Mouse (Mus musculus): ENCODE measurements at regions not wholly inside any gene's neighbourhood (a gene's known extent, or its start where the extent isn't known, plus 50 kb on each side); places are given as distances from the start of the nearest gene placed in this dataset.
A peak's percentile ranks its signal among the peaks of the same experiment; 100 is the strongest.

- TF ChIP-seq CTCF (IDR thresholded peaks at IDR 0.05; ENCODE audit: low read depth): no peak
- no peak for ATAC-seq
- no peak overlapping the region for H3K4me2 ChIP-seq (replicated peaks; ENCODE audit: low read depth)
- H3K9ac ChIP-seq (ENCODE audit: low read depth, low read length): no peak overlapping the region
- H3K27ac ChIP-seq (ENCODE audit: low read depth, low read length): no peak overlapping the region
- H3K36me3 ChIP-seq (ENCODE audit: control insufficient read depth, insufficient read depth): no peaks in the 10 kb centered on the region
- no peak overlapping the region for H3K4me3 ChIP-seq (ENCODE audit: low read depth, low read length)
- no peaks in the 10 kb centered on the region for H3K4me1 ChIP-seq (replicated peaks; ENCODE audit: control insufficient read depth, insufficient read depth, low read length)
- H3K9me3 ChIP-seq (ENCODE audit: control insufficient read depth): no peaks in the 10 kb centered on the region
- WGBS: 77% methylated on average over 3 of the region's 3 CpGs
- no peaks in the 10 kb centered on the region for H3K27me3 ChIP-seq (replicated peaks; ENCODE audit: control insufficient read depth, insufficient read depth, low read length)
Measured at GRCm38 (mm10) chr3:157842872-157843271, 82.0 kb downstream of the Cth start.

GRCm38 (mm10) chr3:157841164-157841719 lies 83.6 kb downstream of the Cth start:
- Histone ChIP-seq H3K27ac (ENCODE audit: low read depth, low read length) (no peak overlapping the region), H3K9ac (ENCODE audit: low read depth, low read length) (no peak overlapping the region), H3K27me3 (replicated peaks; ENCODE audit: control insufficient read depth, insufficient read depth, low read length) (no peaks in the 10 kb centered on the region), H3K36me3 (ENCODE audit: control insufficient read depth, insufficient read depth) (no peaks in the 10 kb centered on the region), H3K9me3 (ENCODE audit: control insufficient read depth) (no peaks in the 10 kb centered on the region), H3K4me2 (replicated peaks; ENCODE audit: low read depth) (no peak overlapping the region), H3K4me1 (replicated peaks; ENCODE audit: control insufficient read depth, insufficient read depth, low read length) (no peaks in the 10 kb centered on the region), H3K4me3 (ENCODE audit: low read depth, low read length) (no peak overlapping the region)
- ATAC-seq: no peak
- no peak for TF ChIP-seq CTCF (IDR thresholded peaks at IDR 0.05; ENCODE audit: low read depth)
- WGBS: 76% methylated on average over 2 of the region's 2 CpGs

- Histone ChIP-seq H3K4me3 (ENCODE audit: low read depth, low read length) (no peak overlapping the region), H3K9me3 (ENCODE audit: control insufficient read depth) (no peaks in the 10 kb centered on the region), H3K36me3 (ENCODE audit: control insufficient read depth, insufficient read depth) (no peaks in the 10 kb centered on the region), H3K9ac (ENCODE audit: low read depth, low read length) (no peak overlapping the region), H3K4me2 (replicated peaks; ENCODE audit: low read depth) (no peak overlapping the region), H3K27ac (ENCODE audit: low read depth, low read length) (no peak overlapping the region), H3K27me3 (replicated peaks; ENCODE audit: control insufficient read depth, insufficient read depth, low read length) (no peaks in the 10 kb centered on the region), H3K4me1 (replicated peaks; ENCODE audit: control insufficient read depth, insufficient read depth, low read length) (no peaks in the 10 kb centered on the region)
- no peak for ATAC-seq
- WGBS: 60% methylated on average over 3 of the region's 3 CpGs
- no peak for TF ChIP-seq CTCF (IDR thresholded peaks at IDR 0.05; ENCODE audit: low read depth)
Measured at GRCm38 (mm10) chr3:157804307-157804706, 120.6 kb downstream of the Cth start.

- ATAC-seq: peak; percentile 56; the same call in 1 of the 2 replicates
Measured at GRCm38 (mm10) chr3:157803356-157803755, 121.5 kb downstream of the Cth start.

GRCm38 (mm10) chr3:157787559-157788256 lies 137.2 kb downstream of the Cth start:
- H3K4me3 ChIP-seq (ENCODE audit: low read depth, low read length): no peak overlapping the region
- H3K36me3 ChIP-seq (ENCODE audit: control insufficient read depth, insufficient read depth): no peaks in the 10 kb centered on the region
- WGBS: 56% methylated on average over 4 of the region's 4 CpGs
- no peak for TF ChIP-seq CTCF (IDR thresholded peaks at IDR 0.05; ENCODE audit: low read depth)
- ATAC-seq: no peak
- no peak overlapping the region for H3K27ac ChIP-seq (ENCODE audit: low read depth, low read length)
- H3K4me1 ChIP-seq (replicated peaks; ENCODE audit: control insufficient read depth, insufficient read depth, low read length): no peaks in the 10 kb centered on the region
- no peaks in the 10 kb centered on the region for H3K9me3 ChIP-seq (ENCODE audit: control insufficient read depth)
- no peaks in the 10 kb centered on the region for H3K27me3 ChIP-seq (replicated peaks; ENCODE audit: control insufficient read depth, insufficient read depth, low read length)
- H3K4me2 ChIP-seq (replicated peaks; ENCODE audit: low read depth): no peak overlapping the region
- no peak overlapping the region for H3K9ac ChIP-seq (ENCODE audit: low read depth, low read length)

More at GRCm38 (mm10) chr3:157803356-157803755, 121.5 kb downstream of the Cth start:
- H3K9me3 ChIP-seq (ENCODE audit: control insufficient read depth): no peaks in the 10 kb centered on the region
- H3K27ac ChIP-seq (ENCODE audit: low read depth, low read length): no peak overlapping the region
- no peak overlapping the region for H3K4me3 ChIP-seq (ENCODE audit: low read depth, low read length)
- H3K9ac ChIP-seq (ENCODE audit: low read depth, low read length): no peak overlapping the region
- no peak overlapping the region for H3K4me2 ChIP-seq (replicated peaks; ENCODE audit: low read depth)
- TF ChIP-seq CTCF (IDR thresholded peaks at IDR 0.05; ENCODE audit: low read depth): no peak
- H3K36me3 ChIP-seq (ENCODE audit: control insufficient read depth, insufficient read depth): no peaks in the 10 kb centered on the region
- no peaks in the 10 kb centered on the region for H3K4me1 ChIP-seq (replicated peaks; ENCODE audit: control insufficient read depth, insufficient read depth, low read length)
- H3K27me3 ChIP-seq (replicated peaks; ENCODE audit: control insufficient read depth, insufficient read depth, low read length): no peaks in the 10 kb centered on the region
- WGBS: 52% methylated on average over 4 of the region's 4 CpGs

DNA sequence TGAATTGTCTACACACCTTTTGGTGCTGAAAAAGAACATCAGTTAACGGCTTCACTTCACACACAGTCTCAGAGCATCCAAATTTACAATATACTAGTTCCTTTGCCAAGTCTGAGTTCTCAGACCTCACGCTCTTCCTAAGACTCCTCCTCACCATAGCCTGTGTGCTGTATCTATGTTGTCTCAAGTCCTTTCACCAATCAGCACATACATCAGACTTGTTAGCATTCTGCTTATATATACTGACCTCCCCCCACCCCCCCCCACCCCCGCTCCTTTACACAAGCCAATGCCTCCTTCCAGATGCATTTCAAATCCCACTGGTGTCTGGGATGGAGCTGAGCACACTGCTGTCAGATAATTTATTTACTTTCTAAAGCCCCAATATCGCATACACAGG lies 143.8 kb downstream of the Cth start:
- Histone ChIP-seq H3K9me3 (ENCODE audit: control insufficient read depth) (no peaks in the 10 kb centered on the region), H3K27ac (ENCODE audit: low read depth, low read length) (no peak overlapping the region), H3K4me1 (replicated peaks; ENCODE audit: control insufficient read depth, insufficient read depth, low read length) (no peaks in the 10 kb centered on the region), H3K36me3 (ENCODE audit: control insufficient read depth, insufficient read depth) (no peaks in the 10 kb centered on the region), H3K4me3 (ENCODE audit: low read depth, low read length) (no peak overlapping the region), H3K9ac (ENCODE audit: low read depth, low read length) (no peak overlapping the region), H3K4me2 (replicated peaks; ENCODE audit: low read depth) (no peak overlapping the region), H3K27me3 (replicated peaks; ENCODE audit: control insufficient read depth, insufficient read depth, low read length) (no peaks in the 10 kb centered on the region)
- ATAC-seq: no peak
- 54% methylated on average over 4 of the region's 4 CpGs for WGBS
- TF ChIP-seq CTCF (IDR thresholded peaks at IDR 0.05; ENCODE audit: low read depth): no peak
